Mouse (Mus musculus): ENCODE data around the gene Nfkbia. TPM values are rescaled to one million over a fixed set of nuclear protein-coding genes. Genes with fewer than 3 reads are reported as not detected.

Gene Nfkbia
- total RNA-seq, 2 experiments from 2014 or later: 27.8 to 37.5 TPM

DNA sequence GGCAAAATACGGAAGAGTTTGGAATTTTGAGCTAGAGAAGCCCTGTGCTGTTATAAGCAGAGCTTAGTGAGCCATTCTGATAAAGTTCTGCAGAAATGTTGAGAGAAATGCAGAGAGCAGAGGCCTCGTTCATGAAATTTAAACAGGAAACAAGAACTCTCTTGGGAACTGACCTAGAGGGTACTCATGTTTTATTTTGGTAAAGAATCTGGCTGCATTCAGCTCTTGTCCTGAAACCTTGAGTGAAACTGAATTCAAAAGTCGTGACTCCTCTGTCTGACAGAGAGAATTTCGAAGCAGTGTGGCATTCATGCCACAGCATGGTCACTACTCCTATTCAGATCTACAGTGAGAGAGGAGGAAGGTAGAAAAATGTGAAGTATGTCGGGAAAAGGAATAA is 39.6 kb downstream of the Nfkbia start:
- intact Hi-C loops (cut with DNase I): no loop called here
- no peak for DNase-seq (ENCODE audit: extremely low spot score in 1 of 2, low spot score in 2 of 2)

DNA sequence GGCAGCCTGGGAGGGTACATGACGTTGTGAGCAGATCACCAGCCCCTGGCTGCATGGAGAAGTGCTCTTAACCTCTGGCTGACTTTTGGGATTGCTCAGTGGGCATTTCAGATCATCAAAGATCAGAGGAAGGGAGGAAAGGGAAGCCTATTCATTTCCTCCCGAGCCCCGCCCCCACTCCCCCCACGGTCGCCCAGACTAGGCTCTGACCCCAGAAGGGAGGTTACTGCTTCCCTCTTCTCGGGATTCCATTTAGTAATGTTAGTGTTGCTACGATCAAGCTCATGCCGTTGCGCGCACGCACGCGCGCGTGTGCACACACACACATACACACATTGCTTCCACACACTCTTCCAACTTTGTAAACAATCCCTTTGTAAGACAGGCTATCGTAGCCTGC is 42.0 kb downstream of the Nfkbia start:
- DNase-seq (ENCODE audit: extremely low spot score in 1 of 2, low spot score in 2 of 2): peak in 1 of 2 experiments; percentile 63
- intact Hi-C loops (cut with DNase I): no loop called here

DNA sequence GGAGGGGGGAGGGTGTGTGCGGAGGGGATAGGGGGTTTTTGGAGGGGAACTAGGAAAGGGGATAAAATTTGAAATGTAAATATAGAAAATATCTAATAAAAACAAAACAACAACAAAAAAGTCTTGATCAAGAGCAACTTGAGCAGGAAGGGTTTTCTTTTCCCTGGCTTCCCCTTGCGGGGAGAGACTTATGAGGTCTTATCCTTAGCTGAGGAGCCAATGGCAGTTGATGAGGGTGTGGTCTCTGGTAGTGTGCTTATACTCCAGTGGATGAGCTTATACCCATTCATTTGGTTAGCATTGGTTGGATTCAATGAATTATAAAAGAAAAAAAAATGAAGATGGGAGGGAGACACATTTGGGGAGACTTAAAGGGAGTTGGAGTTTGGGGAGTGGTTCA is 43.4 kb downstream of the Nfkbia start:
- intact Hi-C loops (cut with DNase I): no loop called here
- DNase-seq (ENCODE audit: extremely low spot score in 1 of 2, low spot score in 2 of 2): no peak

DNA sequence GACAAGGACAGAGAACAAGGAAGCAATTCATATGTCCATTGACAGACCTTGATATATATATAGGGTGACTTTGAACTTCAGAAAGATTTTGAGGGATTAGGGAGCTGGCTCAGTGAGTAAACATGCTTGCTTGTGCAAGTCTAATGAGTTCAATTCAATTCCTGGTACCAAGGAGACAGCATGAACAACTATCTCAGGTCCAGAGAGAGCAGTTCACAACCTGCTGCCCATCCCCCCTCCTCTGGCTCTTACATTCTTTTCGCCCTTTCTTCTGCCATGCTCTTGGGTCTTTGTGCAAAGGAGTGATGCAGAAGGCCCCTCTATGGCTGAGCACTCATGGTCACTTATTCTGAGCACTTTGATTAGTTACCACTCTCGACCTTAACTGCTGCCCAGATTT is 44.0 kb downstream of the Nfkbia start:
- DNase-seq (ENCODE audit: extremely low spot score in 1 of 2, low spot score in 2 of 2): no peak
- intact Hi-C loops (cut with DNase I): no loop called here

DNA sequence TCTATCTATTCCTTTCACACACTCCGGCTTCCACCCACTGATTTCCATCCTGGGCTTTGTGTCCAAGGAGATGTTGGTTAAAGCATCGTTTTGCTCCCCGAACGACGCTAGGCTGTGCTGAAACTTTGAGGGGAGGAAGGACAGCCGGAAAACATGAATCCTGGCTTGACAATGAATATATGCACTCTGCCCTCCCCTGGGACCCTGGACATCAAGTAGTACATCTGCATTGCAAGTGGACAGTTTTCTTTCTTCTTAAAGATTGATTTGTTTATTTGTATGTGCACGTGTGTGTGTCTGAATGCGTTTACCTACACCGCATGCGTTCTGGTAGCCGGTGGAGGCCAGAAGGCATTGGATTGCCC is 45.1 kb downstream of the Nfkbia start:
- DNase-seq (ENCODE audit: extremely low spot score in 1 of 2, low spot score in 2 of 2): no peak
- intact Hi-C loops (cut with DNase I): no loop called here

DNA sequence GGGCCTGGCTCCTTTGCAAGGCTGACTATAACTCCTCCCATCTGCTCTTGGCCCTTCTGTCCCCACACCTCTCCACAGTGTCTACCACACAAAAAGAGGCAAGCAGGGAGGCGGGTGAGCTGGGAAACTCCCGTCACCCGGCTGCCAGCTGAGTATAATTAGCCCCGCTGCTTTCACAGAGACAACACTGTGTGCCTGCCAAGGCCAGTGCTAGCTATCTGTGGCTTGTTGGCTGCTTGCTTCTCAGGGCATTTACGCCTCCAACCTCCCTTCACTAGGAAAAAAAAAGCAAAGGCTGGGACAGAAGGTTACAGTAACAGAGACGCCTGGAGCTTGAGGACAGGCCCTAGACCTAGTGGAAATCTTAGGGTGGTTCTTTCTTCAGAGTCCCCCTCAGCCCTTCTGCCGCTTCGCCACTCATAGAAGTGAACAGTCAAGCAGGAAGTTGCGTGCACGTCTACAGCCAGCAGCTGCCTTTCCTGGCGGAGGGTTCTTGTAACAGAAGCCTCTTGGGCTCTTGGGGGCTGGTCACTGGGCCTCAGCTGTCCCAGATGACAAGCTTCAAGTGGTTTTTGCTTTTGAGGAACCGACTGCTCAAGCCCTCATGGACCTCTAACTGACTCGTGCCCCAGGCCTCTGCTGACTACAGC is 45.6 kb downstream of the Nfkbia start:
- intact Hi-C loops (cut with DNase I): no loop called here
- DNase-seq (ENCODE audit: extremely low spot score in 1 of 2, low spot score in 2 of 2): peak; percentile 86

DNA sequence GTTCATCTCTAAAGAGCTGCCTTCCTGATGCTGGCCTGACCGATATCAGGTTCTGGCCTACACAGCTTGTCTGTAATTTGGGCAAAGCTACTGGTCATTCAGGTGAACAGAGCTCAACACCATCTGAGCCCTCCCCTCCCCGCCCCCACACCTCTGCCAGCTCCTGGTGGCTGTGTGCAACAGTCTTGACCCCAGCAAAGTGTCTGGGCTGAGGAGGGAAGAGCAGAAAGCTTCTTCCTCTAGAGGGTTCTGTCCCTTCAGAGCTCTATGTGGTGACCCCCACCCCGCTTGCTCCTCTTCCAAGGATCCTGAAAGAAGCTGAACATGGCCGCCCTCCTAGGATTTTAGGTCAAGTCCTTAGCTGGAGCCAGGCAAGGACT is 46.1 kb downstream of the Nfkbia start:
- DNase-seq (ENCODE audit: extremely low spot score in 1 of 2, low spot score in 2 of 2): no peak
- intact Hi-C loops (cut with DNase I): no loop called here

DNA sequence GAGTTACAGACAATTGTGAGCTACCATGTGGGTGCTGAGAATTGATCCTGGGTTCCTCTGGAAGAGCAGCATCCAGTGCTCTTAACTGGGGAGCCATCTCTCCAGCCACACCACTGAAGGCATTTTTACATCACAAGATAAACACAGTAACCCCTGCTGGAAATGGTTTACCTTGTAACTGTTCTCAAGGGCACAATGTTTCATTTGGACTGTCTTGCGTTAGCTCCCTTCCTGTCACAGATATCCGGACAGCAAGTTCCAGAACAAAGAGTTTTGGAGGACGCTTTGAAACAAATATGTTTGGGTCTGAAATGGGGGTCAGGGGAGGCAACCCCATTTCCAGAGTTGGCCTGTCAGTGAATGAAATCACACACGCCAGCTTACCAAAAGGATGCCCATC is 46.9 kb downstream of the Nfkbia start:
- intact Hi-C loops (cut with DNase I): no loop called here
- no peak for DNase-seq (ENCODE audit: extremely low spot score in 1 of 2, low spot score in 2 of 2)

DNA sequence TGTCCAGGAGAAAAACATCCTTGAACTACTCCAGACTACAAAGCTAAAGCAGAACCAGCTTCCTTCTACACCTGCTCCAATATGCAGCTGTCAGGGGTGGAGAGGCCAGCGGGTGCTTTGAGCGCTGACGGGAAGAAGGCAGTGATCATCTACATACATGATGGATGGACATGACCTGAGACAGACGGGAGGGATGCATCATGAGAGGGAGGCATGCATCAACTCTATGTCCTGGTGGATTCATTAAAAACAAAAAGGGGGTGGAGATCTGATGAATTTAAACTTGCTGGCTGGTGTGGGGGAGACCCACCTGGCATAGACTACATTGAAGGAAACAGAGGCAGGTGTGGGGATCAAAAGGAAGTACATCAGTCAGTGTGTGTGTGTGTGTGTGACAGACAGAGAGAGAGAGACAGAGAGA is 48.4 kb downstream of the Nfkbia start:
- intact Hi-C loops (cut with DNase I): no loop called here
- no peak for DNase-seq (ENCODE audit: extremely low spot score in 1 of 2, low spot score in 2 of 2)

DNA sequence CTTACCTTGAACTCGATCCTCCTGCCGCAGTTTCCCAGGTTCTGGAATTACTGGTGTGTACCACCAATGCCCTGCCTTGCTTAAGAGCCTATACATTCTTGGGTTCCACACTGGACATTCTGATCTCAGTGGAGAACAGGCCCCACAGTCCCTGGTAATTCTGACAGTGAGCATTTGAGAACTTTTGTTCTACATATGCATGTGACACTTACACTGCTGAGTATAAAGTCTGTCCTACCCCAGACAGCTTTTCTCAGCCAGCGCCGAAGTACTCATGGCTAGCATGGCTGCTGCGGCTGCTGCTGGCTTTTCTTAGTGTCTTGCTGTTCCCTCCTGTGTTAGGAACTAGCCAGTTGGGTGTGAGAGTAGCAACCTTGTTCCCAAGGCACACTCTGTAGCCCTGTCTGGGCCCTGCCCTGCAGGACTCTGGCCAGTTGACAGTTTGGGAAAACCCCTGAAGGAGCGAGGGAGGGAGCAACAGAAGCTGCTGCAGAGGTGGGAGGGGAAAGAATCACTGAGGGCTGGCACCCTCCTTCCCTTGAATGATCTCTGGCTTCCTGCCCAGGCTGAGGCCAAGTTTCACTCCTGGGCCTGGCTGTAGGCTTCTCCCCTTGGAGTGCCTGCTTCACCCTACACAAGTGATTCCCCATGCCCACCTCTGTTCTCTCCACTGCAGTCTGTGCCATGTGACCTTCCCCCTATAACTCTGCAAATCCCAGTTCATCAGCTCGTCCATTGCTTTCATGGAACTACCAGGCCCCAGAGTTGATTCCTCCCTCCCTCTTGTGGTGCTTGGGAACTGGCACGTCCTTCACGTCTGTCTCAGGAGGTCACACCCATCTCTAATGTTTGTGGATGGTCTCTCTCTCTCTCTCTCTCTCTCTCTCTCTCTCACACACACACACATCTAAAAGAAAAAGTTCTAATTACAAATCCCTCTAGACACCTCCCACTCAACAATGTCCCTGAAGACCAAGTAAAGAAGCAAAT is 49.3 kb downstream of the Nfkbia start:
- intact Hi-C loops (cut with DNase I): no loop called here
- peak in 1 of 2 experiments; percentile 85 for DNase-seq (ENCODE audit: extremely low spot score in 1 of 2, low spot score in 2 of 2)

DNA sequence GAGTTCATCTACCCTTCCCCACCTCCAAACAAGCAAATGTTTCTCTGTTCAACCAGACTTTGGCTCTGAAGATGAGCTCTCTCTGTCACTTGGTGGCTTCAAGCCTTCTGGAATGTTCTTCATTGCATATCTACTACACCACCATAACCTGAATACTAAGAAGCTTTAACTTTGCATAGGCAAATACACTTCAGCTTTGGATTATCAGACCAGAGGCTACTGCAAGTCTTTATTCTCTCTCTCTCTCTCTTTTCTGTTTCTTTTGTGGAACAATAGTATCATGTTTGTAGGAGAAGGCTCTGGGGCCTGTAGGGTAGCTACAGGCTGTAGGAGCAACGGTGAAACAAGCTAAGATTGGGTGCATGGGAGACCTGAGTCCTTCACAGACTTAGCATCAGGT is 50.2 kb downstream of the Nfkbia start:
- intact Hi-C loops (cut with DNase I): no loop called here

DNA sequence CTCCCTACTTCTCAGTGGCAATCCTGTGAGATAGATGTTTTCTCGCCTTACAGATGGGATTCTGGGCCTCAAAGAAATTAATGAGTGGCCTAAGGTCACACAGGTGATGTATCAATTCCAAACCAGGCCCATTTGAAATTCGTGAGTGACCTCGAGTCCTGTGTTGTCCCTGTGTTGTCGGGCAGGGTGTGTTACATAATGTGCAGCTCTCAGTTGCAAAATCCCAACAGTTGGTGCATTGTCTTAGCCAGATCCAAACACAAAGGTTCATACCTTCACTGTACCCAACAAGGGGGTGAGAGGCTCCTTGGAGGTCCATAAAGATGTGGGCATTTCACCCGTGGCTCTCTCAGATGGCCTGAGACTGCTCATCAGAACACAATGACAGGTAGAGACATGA is 52.0 kb downstream of the Nfkbia start:
- intact Hi-C loops (cut with DNase I): no loop called here
- no peak for DNase-seq (ENCODE audit: extremely low spot score in 1 of 2, low spot score in 2 of 2)

More for the DNA sequence above, 50.2 kb downstream of the Nfkbia start:
- no peak for DNase-seq (ENCODE audit: extremely low spot score in 1 of 2, low spot score in 2 of 2)

Other genes starting within 250 kb of the Nfkbia start
- 1 to 10 TPM; 5.9 to 7.9 TPM for gene 1110008L16Rik, start 193.1 kb downstream of the Nfkbia start, total RNA-seq (2021)
- 10 to 100 TPM; 12.6 to 14.7 TPM for gene Ppp2r3c, start 189.6 kb downstream of the Nfkbia start, total RNA-seq (2021)
- gene Psma6, start 108.4 kb downstream of the Nfkbia start, total RNA-seq (2021): 100 to 1,000 TPM; 151 to 158 TPM
- gene Aldoart2, start 72.6 kb upstream of the Nfkbia start, total RNA-seq (2021): not detected
- under 1 TPM; 0.51 to 0.77 TPM for gene Insm2, start 106.8 kb upstream of the Nfkbia start, total RNA-seq (2021)